Mouse (Mus musculus) G1E (cell line): ENCODE results near the gene Cdk13.

ENCODE experiments used
- CTCF ChIP-seq: IDR thresholded peaks from 2 replicates; pipeline ENCODE4 v1.5.1; 2012; ENCODE audit warnings: low read depth, low read length, inconsistent platforms, mixed read lengths
- GATA1 ChIP-seq: IDR thresholded peaks from 2 replicates; pipeline ENCODE4 v1.6.1; 2012; ENCODE audit warnings: borderline replicate concordance, low read length, inconsistent platforms, mixed read lengths
- GATA2 ChIP-seq: IDR thresholded peaks from 2 replicates; pipeline ENCODE4 v1.6.1; 2012; ENCODE audit warnings: low read depth, low read length, inconsistent platforms, borderline replicate concordance

- no peak for TF ChIP-seq CTCF
- TF ChIP-seq GATA2, result no peak
- TF ChIP-seq GATA1, result no peak
Observed at GRCm38 (mm10) chr13:17795757-17796456, 9.0 kb downstream of the Cdk13 start.
